Mouse (Mus musculus) embryonic facial prominence, embryonic 14.5 days (tissue): ENCODE data around the gene Rnf224. TPM values are rescaled to one million over a fixed set of nuclear protein-coding genes. Genes with fewer than 3 reads are reported as not detected.
"Not testable (repeated sequence)": the region's sequence is repeated elsewhere in the genome, so short reads cannot be mapped to it uniquely, and the experiment has no call there.

ENCODE experiments used
- ATAC-seq: fragments of 200-750 bp; cut with Nextera tagmentation; 2 replicates; pipeline ENCODE4 v1.8.0; 2017; ENCODE audit warnings: low read depth, moderate number of reproducible peaks, moderate TSS enrichment
- DNase-seq: peaks from one replicate; pipeline ENCODE4 v3.0.0-alpha.2; 2015; ENCODE audit warnings: low spot score
- H3K27ac ChIP-seq: fragments of 300-500 bp; sonication (generic); replicated peaks from 2 replicates; pipeline ENCODE4 v1.5.1; 2014; ENCODE audit warnings: low read depth, mild to moderate bottlenecking, low read length, moderate library complexity
- H3K27me3 ChIP-seq: fragments of 300-500 bp; sonication (generic); replicated peaks from 2 replicates; pipeline ENCODE4 v1.6.1; 2014; ENCODE audit warnings: low read length; ENCODE audit not compliant: control insufficient read depth, insufficient read depth
- H3K36me3 ChIP-seq: fragments of 300-500 bp; sonication (generic); 2 replicates; pipeline ENCODE4 v1.6.1; 2014; ENCODE audit warnings: low read length, mixed read lengths; ENCODE audit not compliant: control insufficient read depth, insufficient read depth
- H3K4me1 ChIP-seq: fragments of 300-500 bp; sonication (generic); 2 replicates; pipeline ENCODE4 v1.6.1; 2014; ENCODE audit warnings: antibody characterized with exemption, low read length; ENCODE audit not compliant: control insufficient read depth, insufficient read depth
- H3K4me2 ChIP-seq: fragments of 300-500 bp; sonication (generic); 2 replicates; pipeline ENCODE4 v1.6.1; 2014; ENCODE audit warnings: low read depth, mild to moderate bottlenecking, low read length, moderate library complexity, mixed read lengths
- H3K4me3 ChIP-seq: fragments of 300-500 bp; sonication (generic); 2 replicates; pipeline ENCODE4 v1.5.1; 2014; ENCODE audit warnings: low read depth, mild to moderate bottlenecking, low read length
- H3K9ac ChIP-seq: fragments of 300-500 bp; sonication (generic); 2 replicates; pipeline ENCODE4 v1.6.1; 2014; ENCODE audit warnings: low read depth, mild to moderate bottlenecking, low read length, moderate library complexity, mixed read lengths
- H3K9me3 ChIP-seq: fragments of 300-500 bp; sonication (generic); 2 replicates; pipeline ENCODE4 v1.6.1; 2016; ENCODE audit warnings: low read length; ENCODE audit not compliant: control insufficient read depth
- WGBS: fragments of 180-500 bp; shearing (Covaris S2); extraction: QIAGEN DNeasy Blood & Tissue Kit; methylation state at CpG from one replicate; pipeline ENCODE4 v1.1.7; 2014; 5-methylcytosine and 5-hydroxymethylcytosine counted together
- polyA plus RNA-seq: library from polyadenylated mRNA; unstranded; fragments of >200 nt; fragmentation: Nextera tagmentation; extraction: Ambion mirVana; gene quantifications from 2 replicates; pipeline ENCODE4 v1.2.1, GENCODE M21; 2014

Rnf224 gene
- polyA plus RNA-seq, 1 experiment from 2014 or later = not detected

GRCm38 (mm10) chr2:25261870-25262269, 25.3 kb upstream of the Rnf224 start:
- Histone ChIP-seq H3K36me3 (no peaks in the 10 kb centered on the region), H3K4me3 (peak overlapping the region; percentile 75), H3K9ac (peak overlapping the region; percentile 69), H3K4me1 (peaks cover 21% of the 10 kb centered on the region), H3K4me2 (peak overlapping the region; percentile 98), H3K9me3 (no peaks in the 10 kb centered on the region), H3K27ac (no peak overlapping the region; the same call in 1 of the 2 replicates), H3K27me3 (peaks cover 16% of the 10 kb centered on the region)
- 43% methylated on average over 12 of the region's 12 CpGs for WGBS
- DNase-seq (no peak), ATAC-seq (no peak; the same call in 1 of the 2 replicates)

- ATAC-seq = no peak
- Histone ChIP-seq H3K27ac (no peak overlapping the region), H3K9me3 (no peaks in the 10 kb centered on the region), H3K4me2 (no peak overlapping the region), H3K9ac (no peak overlapping the region), H3K36me3 (no peaks in the 10 kb centered on the region), H3K4me3 (no peak overlapping the region), H3K4me1 (peaks cover 22% of the 10 kb centered on the region), H3K27me3 (peaks cover 11% of the 10 kb centered on the region)
- WGBS = 51% methylated on average over 2 of the region's 2 CpGs
- DNase-seq = no peak
Measured at GRCm38 (mm10) chr2:25258887-25259286, 22.3 kb upstream of the Rnf224 start.

GRCm38 (mm10) chr2:25257250-25257649, 20.7 kb upstream of the Rnf224 start:
- ATAC-seq, H3K4me3 ChIP-seq, H3K27ac ChIP-seq, H3K27me3 ChIP-seq, H3K9me3 ChIP-seq, H3K36me3 ChIP-seq, H3K9ac ChIP-seq, H3K4me2 ChIP-seq, DNase-seq: not testable (repeated sequence)
- 81% methylated on average over 5 of the region's 5 CpGs for WGBS
- H3K4me1 ChIP-seq = peaks cover 13% of the 10 kb centered on the region; the same call in 1 of the 2 replicates

- ATAC-seq, H3K27ac ChIP-seq, H3K9me3 ChIP-seq, H3K4me1 ChIP-seq, DNase-seq, H3K27me3 ChIP-seq, H3K36me3 ChIP-seq: not testable (repeated sequence)
- Histone ChIP-seq H3K4me3 (peak overlapping the region; percentile 78), H3K9ac (peak overlapping the region; percentile 77; the same call in 1 of the 2 replicates), H3K4me2 (peak overlapping the region; percentile 90)
- 56% methylated on average over 10 of the region's 12 CpGs for WGBS
Measured at GRCm38 (mm10) chr2:25256443-25257109, 20.0 kb upstream of the Rnf224 start.

GRCm38 (mm10) chr2:25255284-25255779, 18.7 kb upstream of the Rnf224 start, which contains the start of gene Tmem203:
Tmem203 (plus strand) TSS chr2:25255439.
- peak within 1 kb of the TSS; percentile 77 for H3K9ac ChIP-seq
- H3K9me3 ChIP-seq = no peaks in the 10 kb centered on the region
- H3K27ac ChIP-seq = peak within 1 kb of the TSS; percentile 65
- peak within 1 kb of the TSS; percentile 90 for H3K4me2 ChIP-seq
- H3K4me1 ChIP-seq = peaks cover 10% of the 10 kb centered on the region; the same call in 1 of the 2 replicates
- H3K27me3 ChIP-seq = no peaks in the 10 kb centered on the region
- ATAC-seq (peak; percentile 93), DNase-seq (peak; percentile 92)
- WGBS = 0% methylated on average over 20 of the region's 39 CpGs
- H3K4me3 ChIP-seq = peak within 1 kb of the TSS; percentile 78
- H3K36me3 ChIP-seq = peaks cover 12% of the 10 kb centered on the region; the same call in 1 of the 2 replicates

- Histone ChIP-seq H3K9me3 (no peaks in the 10 kb centered on the region), H3K4me2 (no peak overlapping the region), H3K4me3 (no peak overlapping the region), H3K27ac (no peak overlapping the region), H3K4me1 (peaks cover 10% of the 10 kb centered on the region; the same call in 1 of the 2 replicates), H3K27me3 (no peaks in the 10 kb centered on the region), H3K36me3 (peaks cover 36% of the 10 kb centered on the region), H3K9ac (no peak overlapping the region)
- 76% methylated on average over 1 of the region's 1 CpGs for WGBS
- no peak for ATAC-seq
- DNase-seq = no peak
Measured at GRCm38 (mm10) chr2:25252331-25252730, 15.7 kb upstream of the Rnf224 start.

GRCm38 (mm10) chr2:25246183-25247072, 9.8 kb upstream of the Rnf224 start, which contains the start of gene AL732309.1:
AL732309.1 (minus strand) TSS chr2:25246863.
- no peak within 1 kb of the TSS for H3K27ac ChIP-seq
- peaks cover 4% of the 10 kb centered on the region for H3K4me1 ChIP-seq
- WGBS = 89% methylated on average over 10 of the region's 10 CpGs
- H3K9ac ChIP-seq = no peak within 1 kb of the TSS
- H3K9me3 ChIP-seq = no peaks in the 10 kb centered on the region
- ATAC-seq = no peak
- DNase-seq = no peak
- H3K4me3 ChIP-seq = no peak within 1 kb of the TSS
- peaks cover 39% of the 10 kb centered on the region for H3K36me3 ChIP-seq
- no peak within 1 kb of the TSS for H3K4me2 ChIP-seq
- H3K27me3 ChIP-seq = peaks cover 10% of the 10 kb centered on the region

- DNase-seq (no peak), ATAC-seq (no peak)
- H3K4me2 ChIP-seq = no peak overlapping the region
- no peak overlapping the region for H3K9ac ChIP-seq
- 92% methylated on average over 4 of the region's 4 CpGs for WGBS
- peaks cover 22% of the 10 kb centered on the region for H3K36me3 ChIP-seq
- no peak overlapping the region for H3K4me3 ChIP-seq
- H3K27me3 ChIP-seq = peaks cover 13% of the 10 kb centered on the region
- no peaks in the 10 kb centered on the region for H3K9me3 ChIP-seq
- H3K4me1 ChIP-seq = peaks cover 15% of the 10 kb centered on the region
- no peak overlapping the region for H3K27ac ChIP-seq
Measured at GRCm38 (mm10) chr2:25244144-25244543, 7.6 kb upstream of the Rnf224 start.
